9 mouse cellular contexts compared by ENCODE assay signal in genomic region chr15:78339627-78340423, GRCm38 (mm10). TPM values are rescaled to one million over a fixed set of nuclear protein-coding genes. Genes with fewer than 3 reads are reported as not detected.
A peak's percentile ranks its signal among the peaks of the same experiment; 100 is the strongest.
DNase-seq lines count a peak whose midpoint lies in the region.
"Not testable (repeated sequence)": the region's sequence is repeated elsewhere in the genome, so short reads cannot be mapped to it uniquely, and the experiment has no call there.
"Had no signal": no experiment of that assay in that cellular context is flagged by ENCODE, and none has a peak within 500 bp of the region (broad histone marks: within the 10 kb centered on the region; RNA-seq: fewer than 3 reads in every experiment).

No protein-coding gene starts in this region.

- H3K9me3 ChIP-seq in midbrain, embryonic 10.5 days (replicated peaks): not testable (repeated sequence)

- not testable (repeated sequence) for H3K4me1 ChIP-seq in midbrain, embryonic 10.5 days

- not testable (repeated sequence) for H3K4me3 ChIP-seq in midbrain, embryonic 10.5 days

- not testable (repeated sequence) for H3K36me3 ChIP-seq in midbrain, embryonic 10.5 days

- DNase-seq in 416B (ENCODE audit: low read depth): peak; percentile 69
- peak; percentile 75 to 79 for DNase-seq in adrenal gland, postnatal 36 days
- DNase-seq in embryo, embryonic 9.5 days (ENCODE audit: extremely low spot score): peak; percentile 45
- DNase-seq in heart, adult 18-20 months: peak; percentile 76
- peak; percentile 17 to 37 for DNase-seq in kidney, adult 8-10 months
- DNase-seq in left cerebral cortex, postnatal 4 days: peak; percentile 59
- DNase-seq in midbrain, embryonic 10.5 days (ENCODE audit: low spot score): peak; percentile 51
- DNase-seq in spleen, adult 18-20 months: peak; percentile 32 to 51

- not testable (repeated sequence) for H3K27me3 ChIP-seq in midbrain, embryonic 10.5 days (ENCODE audit: low read depth, poor library complexity, severe bottlenecking)

- intact Hi-C loops in left cerebral cortex, postnatal 4 days (cut with DNase I): not testable (repeated sequence)

- not testable (repeated sequence) for H3K27ac ChIP-seq in midbrain, embryonic 10.5 days (replicated peaks)

- WGBS in midbrain, embryonic 10.5 days: 44% methylated on average over 7 of the region's 7 CpGs

RNA-seq across cellular contexts. Expression of gene Csf2rb, which starts 14.3 kb away (rescaled TPM):
- total RNA-seq in adrenal gland, postnatal 36 days (2021): 1 to 10 TPM; 2.7 to 5.9 TPM
- 1 to 10 TPM in 1 of 2 experiments, under 1 TPM in 1; 0.87 to 5.0 TPM for total RNA-seq in heart, adult 18-20 months (2021)
- 1 to 10 TPM; 1.3 to 2.4 TPM for total RNA-seq in left cerebral cortex, postnatal 4 days (2021)
- 2.7 and 3.5 TPM in 2 replicates for polyA plus RNA-seq in midbrain, embryonic 10.5 days (2016; fragmentation: Nextera tagmentation; extraction: Ambion mirVana)

RNA-seq across cellular contexts. Expression of gene Csf2rb2, which starts 34.3 kb away (rescaled TPM):
- under 1 TPM; 0.36 to 0.93 TPM for total RNA-seq in adrenal gland, postnatal 36 days (2021)
- total RNA-seq in heart, adult 18-20 months (2021): 1 to 10 TPM in 1 of 2 experiments, under 1 TPM in 1; 0.37 to 2.5 TPM
- under 1 TPM; 0.46 TPM for total RNA-seq in left cerebral cortex, postnatal 4 days (2021)
- polyA plus RNA-seq in midbrain, embryonic 10.5 days (2016; fragmentation: Nextera tagmentation; extraction: Ambion mirVana): 0.29 and 0.37 TPM in 2 replicates

RNA-seq across cellular contexts. Expression of gene Tex33, which starts 55.9 kb away (rescaled TPM):
- not detected for total RNA-seq in adrenal gland, postnatal 36 days (2021)
- not detected for total RNA-seq in heart, adult 18-20 months (2021)
- not detected for total RNA-seq in left cerebral cortex, postnatal 4 days (2021)
- polyA plus RNA-seq in midbrain, embryonic 10.5 days (2016; fragmentation: Nextera tagmentation; extraction: Ambion mirVana): not detected in 2 replicates
- polyA plus RNA-seq: heart, embryonic 13.5 days had no signal

Comparison
In these comparisons a context has a peak if more than half of its experiments do, and no peak if none do; other contexts are left out.
1. DNase-seq: peak in every context shown above with its lines; median percentile 77 in adrenal gland, postnatal 36 days; 76 in heart, adult 18-20 months; 69 in 416B; 59 in left cerebral cortex, postnatal 4 days; 51 in midbrain, embryonic 10.5 days; 45 in embryo, embryonic 9.5 days; 42 in spleen, adult 18-20 months; 27 in kidney, adult 8-10 months.